8 mouse cellular contexts compared by ENCODE assay signal in genomic region chr12:22156467-22157037, GRCm38 (mm10).
DNase-seq lines count a peak whose midpoint lies in the region; ATAC-seq and TF ChIP-seq lines count a peak whose summit lies in the region.
"Not testable (repeated sequence)": the region's sequence is repeated elsewhere in the genome, so short reads cannot be mapped to it uniquely, and the experiment has no call there.

No protein-coding gene starts in this region.

- not testable (repeated sequence) for H3K27ac ChIP-seq in embryonic facial prominence, embryonic 11.5 days (replicated peaks; ENCODE audit: low read depth, low read length); hindbrain, postnatal 0 days; left cerebral cortex, adult 2 months; lung, postnatal 0 days (ENCODE audit: low read length)

- not testable (repeated sequence) for H3K4me2 ChIP-seq in embryonic facial prominence, embryonic 11.5 days (ENCODE audit: low read depth, low read length); hindbrain, postnatal 0 days (ENCODE audit: low read depth, low read length); lung, postnatal 0 days (replicated peaks; ENCODE audit: low read depth, low read length)

- DNase-seq in adrenal gland, adult 2 months = peak; percentile 62
- peak; percentile 9 for DNase-seq in embryonic facial prominence, embryonic 11.5 days (ENCODE audit: low spot score)
- peak; percentile 2 to 11 for DNase-seq in heart, adult 18-20 months
- DNase-seq in hindbrain, postnatal 0 days (ENCODE audit: low spot score) = peak; percentile 0
- peak; percentile 9 to 14 for DNase-seq in left cerebral cortex, adult 2 months (ENCODE audit: extremely low spot score in 1 of 2, low spot score in 2 of 2)
- not testable (repeated sequence) for DNase-seq in lung, postnatal 0 days (ENCODE audit: low spot score)
- DNase-seq in ovary, postnatal 14 days (ENCODE audit: low spot score) = peak; percentile 2
- peak; percentile 21 for DNase-seq in urinary bladder, adult 2 months (ENCODE audit: low spot score)

- ATAC-seq in embryonic facial prominence, embryonic 11.5 days (replicated peaks; ENCODE audit: insufficient number of reproducible peaks, low FRiP score, low TSS enrichment, low read depth); hindbrain, postnatal 0 days; lung, postnatal 0 days: not testable (repeated sequence)

- not testable (repeated sequence) for H3K9me3 ChIP-seq in embryonic facial prominence, embryonic 11.5 days (replicated peaks; ENCODE audit: control insufficient read depth, low read length); hindbrain, postnatal 0 days (ENCODE audit: low read length); lung, postnatal 0 days (ENCODE audit: low read length)

- H3K4me3 ChIP-seq in embryonic facial prominence, embryonic 11.5 days (ENCODE audit: low read depth, low read length) = peak overlapping the region; percentile 17; the same call in 1 of the 2 replicates
- not testable (repeated sequence) for H3K4me3 ChIP-seq in hindbrain, postnatal 0 days (ENCODE audit: low read length); left cerebral cortex, adult 2 months
- 0 out of 2 replicates have a peak overlapping the region, but pooled peaks have one; percentile 12 for H3K4me3 ChIP-seq in lung, postnatal 0 days (ENCODE audit: low read depth, low read length)

- H3K4me1 ChIP-seq in embryonic facial prominence, embryonic 11.5 days (ENCODE audit: control insufficient read depth, insufficient read depth, low read length); hindbrain, postnatal 0 days (ENCODE audit: insufficient read depth, low read length); lung, postnatal 0 days (ENCODE audit: insufficient read depth, low read depth, low read length): not testable (repeated sequence)

- not testable (repeated sequence) for TF ChIP-seq EP300 in lung, postnatal 0 days (IDR thresholded peaks at IDR 0.05)

- WGBS in embryonic facial prominence, embryonic 11.5 days = 7% methylated on average over 26 of the region's 47 CpGs
- WGBS in hindbrain, postnatal 0 days = 11% methylated on average over 18 of the region's 47 CpGs
- 11% methylated on average over 14 of the region's 47 CpGs for WGBS in lung, postnatal 0 days

- not testable (repeated sequence) for H3K9ac ChIP-seq in embryonic facial prominence, embryonic 11.5 days (replicated peaks; ENCODE audit: low read length); hindbrain, postnatal 0 days (replicated peaks; ENCODE audit: low read length); lung, postnatal 0 days (replicated peaks; ENCODE audit: low read depth)

- not testable (repeated sequence) for H3K36me3 ChIP-seq in embryonic facial prominence, embryonic 11.5 days (replicated peaks; ENCODE audit: control insufficient read depth, insufficient read depth, low read depth, low read length); hindbrain, postnatal 0 days (ENCODE audit: insufficient read depth, low read length); lung, postnatal 0 days (ENCODE audit: insufficient read depth, low read length)

- intact Hi-C loops in left cerebral cortex, adult 2 months (cut with DNase I) = not testable (repeated sequence)

- not testable (repeated sequence) for H3K27me3 ChIP-seq in embryonic facial prominence, embryonic 11.5 days (ENCODE audit: control insufficient read depth, insufficient read depth, low read length); hindbrain, postnatal 0 days (ENCODE audit: insufficient read depth, low read length); lung, postnatal 0 days (replicated peaks; ENCODE audit: insufficient read depth, low read length)

- TF ChIP-seq CTCF in hindbrain, postnatal 0 days (IDR thresholded peaks at IDR 0.05; ENCODE audit: low read depth); left cerebral cortex, adult 2 months (IDR thresholded peaks at IDR 0.05); lung, postnatal 0 days (IDR thresholded peaks at IDR 0.05): not testable (repeated sequence)
